Mouse (Mus musculus) testis, postnatal 10 days (tissue): Measurements from ENCODE around the gene Ell3.
A peak's percentile ranks its signal among the peaks of the same experiment; 100 is the strongest.

Experiments used
- DNase-seq: peaks from one replicate; pipeline ENCODE4 v3.0.0; 2021; ENCODE audit warnings: low spot score

Gene Ell3

GRCm38 (mm10) chr2:121447006-121447405, 2.9 kb upstream of the Ell3 start:
- DNase-seq: no peak

DNA sequence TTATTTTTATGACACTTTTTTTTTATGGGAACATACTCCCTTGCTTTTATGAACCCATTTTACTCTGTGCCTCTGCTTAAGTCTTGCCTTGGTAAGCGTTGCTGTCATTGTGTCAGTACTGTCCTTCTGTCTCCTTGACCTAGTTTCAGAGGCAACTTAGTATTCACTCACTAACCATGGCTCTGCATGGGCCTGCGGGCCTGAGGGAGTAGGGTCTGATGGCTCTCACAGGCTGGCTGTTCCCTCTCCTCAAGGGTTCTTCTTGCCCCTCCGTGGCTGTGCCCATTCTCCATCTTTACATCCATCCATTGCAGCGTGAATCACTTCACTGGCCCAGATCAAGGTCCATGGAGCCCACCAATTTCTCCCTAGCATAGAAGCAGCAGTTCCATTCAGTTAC, 2.4 kb upstream of the Ell3 start:
- no peak for DNase-seq

DNA sequence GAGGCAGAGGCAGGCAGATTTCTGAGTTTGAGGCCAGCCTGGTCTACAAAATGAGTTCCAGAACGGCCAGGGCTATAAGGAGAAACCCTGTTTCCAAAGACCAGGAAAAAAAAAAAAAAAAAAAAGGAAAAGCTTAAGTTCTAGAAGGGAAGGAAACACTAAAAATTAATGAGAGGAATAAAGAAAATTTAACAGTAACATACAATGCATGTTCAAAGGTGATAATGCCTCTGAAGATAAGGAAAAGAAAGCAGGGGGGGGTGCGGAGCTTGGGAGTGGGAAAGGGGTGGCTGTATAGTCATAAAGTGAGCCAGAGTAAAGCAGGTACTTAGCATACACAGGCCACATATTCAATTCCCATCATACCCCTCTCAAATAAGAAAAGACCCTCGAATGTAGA, 1.0 kb upstream of the Ell3 start:
- no peak for DNase-seq

- peak; percentile 52 for DNase-seq
These were observed 1.1 kb downstream of the Ell3 start for GRCm38 (mm10) chr2:121443068-121443349.

GRCm38 (mm10) chr2:121442259-121443067, 1.6 kb downstream of the Ell3 start:
- peak; percentile 79 for DNase-seq

DNA sequence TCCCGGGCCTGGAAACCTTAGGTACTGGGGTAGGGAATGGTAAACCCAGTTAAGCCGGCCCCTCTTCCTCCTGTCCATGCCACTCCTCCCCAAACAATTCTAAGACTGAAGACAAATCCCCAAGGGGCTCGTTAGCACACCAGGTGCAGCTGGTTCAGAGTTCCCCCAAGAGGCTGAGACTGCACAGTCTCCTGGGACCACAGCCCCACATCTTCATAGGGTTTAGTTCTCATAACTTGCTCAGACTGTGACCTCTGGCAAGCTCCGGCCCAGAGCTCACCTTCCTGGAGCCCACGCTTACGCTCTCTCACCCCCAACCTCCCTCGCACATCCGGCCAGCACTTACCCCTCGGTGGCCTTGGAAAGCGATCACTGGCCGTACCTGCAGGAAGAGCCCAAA, 2.3 kb downstream of the Ell3 start:
- no peak for DNase-seq

DNA sequence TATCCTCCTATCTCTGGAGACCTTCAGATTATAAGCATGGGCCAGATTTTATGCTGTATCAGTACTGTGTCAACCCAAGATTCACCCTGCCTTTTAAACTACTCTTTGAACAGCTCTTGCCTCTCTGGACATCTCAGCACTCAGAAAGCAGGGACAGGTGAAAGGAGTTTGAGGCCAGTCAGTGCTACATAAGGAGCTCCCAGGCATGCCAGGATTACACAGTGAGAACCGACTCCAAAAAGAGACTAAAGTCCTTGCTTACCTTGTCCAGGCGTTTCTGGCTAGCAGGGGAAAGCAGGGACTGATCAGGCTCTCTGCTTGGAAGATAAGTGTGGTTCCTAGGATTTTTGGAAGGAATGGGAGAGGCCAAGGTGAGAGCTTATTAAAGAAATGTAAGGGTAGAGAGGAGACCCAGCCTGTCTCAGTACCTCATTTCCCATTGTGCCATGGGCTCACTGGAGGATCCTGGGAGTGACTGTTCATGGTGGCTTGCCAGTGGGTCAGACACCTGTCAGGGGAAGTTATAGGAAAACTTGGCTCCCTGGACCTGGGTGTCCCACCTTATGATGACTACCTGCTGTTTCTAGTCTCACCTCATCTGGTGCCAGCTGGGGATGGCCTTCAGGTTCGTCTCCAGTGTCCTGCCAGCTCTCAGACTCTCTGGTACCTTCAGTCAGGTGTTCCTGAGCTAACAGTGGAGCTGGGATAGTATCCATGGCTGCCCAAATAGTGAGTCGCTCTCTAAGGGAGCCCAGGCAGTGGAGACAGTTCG, 3.1 kb downstream of the Ell3 start:
- no peak for DNase-seq

DNA sequence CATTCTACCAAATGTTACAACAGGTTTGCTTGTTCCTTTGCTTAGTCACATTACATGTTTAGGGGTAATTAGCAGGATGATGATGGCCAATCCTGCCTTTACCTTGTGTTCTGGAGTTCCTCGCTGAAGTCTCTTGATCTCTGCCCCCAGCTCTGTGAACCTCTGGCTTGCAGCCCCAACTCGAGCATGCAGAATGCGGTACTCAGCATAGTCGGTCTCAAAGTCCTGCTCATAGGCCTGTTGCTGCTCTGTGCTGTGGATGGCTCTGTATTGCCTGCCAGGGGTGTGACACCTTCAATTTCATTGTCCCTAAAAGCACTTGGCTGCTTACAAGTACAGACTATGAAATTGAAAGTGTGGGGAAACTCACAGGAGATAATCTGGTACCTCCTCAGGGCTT, 4.3 kb downstream of the Ell3 start:
- no peak for DNase-seq

DNA sequence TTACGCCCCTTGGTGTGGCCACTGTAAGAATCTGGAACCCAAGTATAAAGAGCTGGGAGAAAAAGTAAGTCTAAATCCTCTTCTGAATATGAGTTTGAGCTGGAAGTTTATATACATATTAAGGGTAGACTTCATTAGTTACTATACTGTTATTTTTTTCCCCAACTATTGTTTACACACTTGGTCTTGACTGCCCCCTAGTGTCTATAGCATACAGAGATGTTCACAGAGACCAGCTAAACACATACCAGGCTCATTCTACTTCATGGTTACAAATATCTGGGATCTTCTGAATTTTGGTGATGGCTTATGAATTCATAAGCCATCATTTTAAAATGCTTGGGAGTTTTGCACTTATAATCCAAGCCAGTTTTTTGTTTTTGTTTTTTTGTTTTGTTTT, 9.2 kb downstream of the Ell3 start:
- no peak for DNase-seq

GRCm38 (mm10) chr2:121425890-121426289, 18.2 kb downstream of the Ell3 start:
- DNase-seq: no peak

GRCm38 (mm10) chr2:121423166-121423565, 20.9 kb downstream of the Ell3 start:
- DNase-seq: no peak

DNA sequence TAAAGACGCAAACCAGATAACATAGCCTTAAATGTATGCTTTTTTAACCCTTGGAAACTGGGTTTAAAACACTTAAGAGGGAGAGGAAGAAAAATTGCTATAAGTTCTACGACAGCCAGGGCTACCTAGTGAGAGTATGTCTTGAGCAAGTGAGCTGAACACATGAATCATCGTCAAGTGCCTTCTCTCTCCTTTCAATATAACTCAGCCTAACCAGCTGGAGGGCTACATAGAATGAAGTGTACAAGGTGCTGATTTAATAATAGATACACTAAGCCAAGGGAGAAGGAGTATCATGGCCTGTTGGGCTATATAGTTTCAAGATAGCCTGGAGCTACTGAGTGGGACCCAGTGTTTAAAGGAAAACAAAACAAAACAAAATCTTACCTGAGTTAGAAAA, 25.6 kb downstream of the Ell3 start:
- no peak for DNase-seq

DNA sequence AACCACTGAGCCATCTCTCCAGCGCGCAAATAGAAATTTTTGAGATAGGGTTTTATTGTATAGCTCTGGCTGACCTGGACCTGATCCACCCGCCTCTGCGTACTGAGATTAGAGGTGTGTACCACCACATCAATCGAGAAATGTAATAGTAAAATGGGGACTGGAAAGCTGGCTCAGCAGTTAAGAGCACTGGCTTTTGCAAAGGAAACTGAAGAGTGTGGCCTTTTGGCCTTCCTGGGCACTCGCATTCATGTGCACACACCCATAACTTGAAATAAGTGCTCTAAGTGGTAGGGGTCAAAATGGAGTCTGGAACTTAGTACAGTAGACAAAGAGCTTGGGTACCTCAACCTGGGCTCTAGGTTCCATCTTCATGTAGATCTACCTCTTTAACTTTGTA, 27.7 kb downstream of the Ell3 start:
- DNase-seq: no peak

- DNase-seq: no peak
These were observed 28.5 kb downstream of the Ell3 start for GRCm38 (mm10) chr2:121415591-121415990.

- no peak for DNase-seq
These were observed 29.0 kb downstream of the Ell3 start for GRCm38 (mm10) chr2:121415103-121415502.

- no peak for DNase-seq
These were observed 29.9 kb downstream of the Ell3 start for GRCm38 (mm10) chr2:121414139-121414685.

DNA sequence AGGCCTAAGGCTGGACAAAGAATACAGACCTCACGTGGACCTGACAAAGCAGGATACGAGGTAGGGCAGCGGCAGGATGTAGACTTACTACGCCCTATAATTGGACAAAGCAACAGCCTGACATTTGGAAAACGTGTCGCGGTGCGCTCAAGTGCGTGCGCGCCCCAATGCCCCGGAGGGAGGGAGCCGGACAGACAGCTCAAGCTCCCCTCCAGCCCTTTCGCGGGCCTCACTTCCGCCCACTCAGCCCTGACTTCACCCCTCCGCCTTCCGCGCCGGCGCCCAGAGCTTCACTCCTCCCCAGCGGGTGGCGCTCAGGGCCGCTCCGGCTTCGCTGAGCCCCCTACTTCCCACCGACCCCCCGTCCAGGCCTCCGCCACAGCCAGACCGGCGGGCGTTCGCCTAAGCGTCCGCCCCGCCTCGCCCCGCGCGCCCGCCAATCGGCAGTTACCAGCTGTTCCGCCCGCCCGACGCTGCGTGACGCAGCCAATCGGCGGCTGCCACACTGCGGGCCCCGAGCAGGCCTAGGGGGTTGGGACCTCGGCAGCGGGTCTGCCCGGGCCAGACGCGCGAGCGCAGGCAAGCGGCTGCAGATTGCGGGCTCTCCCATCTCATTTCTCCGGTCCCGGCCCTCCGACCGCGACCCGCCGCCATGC, 30.6 kb downstream of the Ell3 start, which contains the start of the genes Pdia3 and Catsper2:
Pdia3 (plus strand) TSS at position 389 of the 656 bp plus-strand sequence.
Catsper2 (minus strand) TSS at position 406 of the 656 bp plus-strand sequence.
- peak; percentile 95 for DNase-seq

DNA sequence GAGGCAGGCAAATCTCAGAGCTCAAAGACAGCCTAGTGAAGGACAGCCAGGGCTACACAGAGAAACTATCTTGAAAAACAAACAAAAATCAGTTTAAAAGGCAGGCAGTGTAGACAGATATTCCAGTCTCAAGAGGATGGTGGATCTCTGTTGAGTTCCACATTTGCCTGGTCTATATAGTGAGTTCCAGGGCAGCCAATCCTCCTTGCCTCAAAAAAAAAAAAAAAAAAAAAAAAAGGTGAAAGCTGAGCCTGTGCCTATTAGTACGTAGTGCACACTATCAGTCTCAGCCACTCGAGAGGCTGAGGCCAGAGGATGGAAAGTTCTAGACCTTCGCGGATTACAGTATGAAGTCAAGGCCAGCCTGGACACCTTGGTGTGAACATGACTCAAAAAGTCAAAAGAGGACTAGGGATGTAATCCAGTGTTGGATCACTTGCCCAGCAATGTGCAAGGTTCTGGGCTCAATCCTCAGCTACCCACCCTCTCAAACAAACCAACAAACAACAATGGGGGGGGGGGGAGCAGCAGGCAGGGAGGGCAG, 31.2 kb downstream of the Ell3 start:
- DNase-seq: no peak

GRCm38 (mm10) chr2:121408160-121408559, 35.9 kb downstream of the Ell3 start:
- peak; percentile 59 for DNase-seq

DNA sequence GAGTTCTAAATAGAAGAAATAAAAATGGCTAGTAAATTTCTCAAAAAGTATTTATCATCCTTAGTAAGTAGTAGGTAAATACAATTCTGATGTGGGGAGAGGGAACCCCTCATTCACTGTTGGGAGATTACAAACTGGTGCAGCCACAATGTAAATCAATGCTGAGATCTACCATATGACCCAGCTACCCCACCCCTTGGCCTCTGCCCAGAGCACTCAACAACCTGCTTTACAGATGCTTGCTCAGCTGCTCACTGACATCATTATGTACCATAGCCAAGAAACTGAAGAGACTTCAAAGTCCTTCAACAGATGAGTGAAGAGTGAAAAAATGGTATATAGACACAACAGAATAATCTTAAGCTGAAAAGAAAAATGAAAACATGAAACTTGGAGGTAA, 40.8 kb downstream of the Ell3 start:
- no peak for DNase-seq

DNA sequence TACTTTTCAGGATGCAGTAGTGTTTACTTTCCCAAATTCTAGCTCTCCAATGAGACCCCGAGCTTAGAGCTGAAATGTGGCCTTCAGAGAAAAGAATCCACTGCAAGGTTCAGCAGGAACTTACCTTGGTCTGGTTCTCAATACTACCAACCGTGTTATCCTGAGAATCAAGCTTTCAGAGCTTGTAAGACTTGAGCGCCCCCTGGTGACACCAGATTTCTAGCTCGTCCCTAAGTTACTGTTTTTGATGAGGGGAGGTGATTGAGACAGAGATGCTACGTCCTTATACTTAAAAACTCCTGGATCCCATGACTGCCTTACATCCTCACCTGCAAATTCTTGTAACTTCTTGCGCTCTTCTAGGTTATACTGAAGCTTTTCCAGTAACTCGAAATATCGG, 47.5 kb downstream of the Ell3 start:
- DNase-seq: peak; percentile 90
